Mouse (Mus musculus) testis, postnatal 10 days (tissue): ENCODE data around the gene Pacrg.

Experiments used
- DNase-seq: peaks from one replicate; pipeline ENCODE4 v3.0.0; 2021; ENCODE audit warnings: low spot score

Pacrg gene

GRCm38 (mm10) chr17:10372001-10372785, 467.9 kb downstream of the Pacrg start:
- no peak for DNase-seq

- no peak for DNase-seq
Observed at GRCm38 (mm10) chr17:10371472-10371871, 468.6 kb downstream of the Pacrg start.

GRCm38 (mm10) chr17:10370660-10371130, 469.4 kb downstream of the Pacrg start:
- no peak for DNase-seq

- no peak for DNase-seq
Observed at GRCm38 (mm10) chr17:10369961-10370659, 470.0 kb downstream of the Pacrg start.

GRCm38 (mm10) chr17:10367044-10367443, 473.1 kb downstream of the Pacrg start:
- no peak for DNase-seq

- no peak for DNase-seq
Observed at GRCm38 (mm10) chr17:10366577-10366976, 473.5 kb downstream of the Pacrg start.

GRCm38 (mm10) chr17:10365501-10366482, 474.3 kb downstream of the Pacrg start:
- no peak for DNase-seq

GRCm38 (mm10) chr17:10363151-10363550, 477.0 kb downstream of the Pacrg start:
- no peak for DNase-seq

- DNase-seq, result no peak
Observed at GRCm38 (mm10) chr17:10361882-10362291, 478.2 kb downstream of the Pacrg start.

- no peak for DNase-seq
Observed at GRCm38 (mm10) chr17:10360738-10361137, 479.4 kb downstream of the Pacrg start.

- no peak for DNase-seq
Observed at GRCm38 (mm10) chr17:10359466-10359865, 480.6 kb downstream of the Pacrg start.

- no peak for DNase-seq
Observed at GRCm38 (mm10) chr17:10357348-10357747, 482.8 kb downstream of the Pacrg start.

- no peak for DNase-seq
Observed at GRCm38 (mm10) chr17:10356294-10356693, 483.8 kb downstream of the Pacrg start.

- no peak for DNase-seq
Observed at GRCm38 (mm10) chr17:10355746-10356145, 484.4 kb downstream of the Pacrg start.
